In genomic region chr2:146183830-146184793, GRCm38 (mm10) we compare ENCODE assay signal across 24 mouse cellular contexts. TPM values are rescaled to one million over a fixed set of nuclear protein-coding genes. Genes with fewer than 3 reads are reported as not detected.
DNase-seq lines count a peak whose midpoint lies in the region; ATAC-seq lines count a peak whose summit lies in the region.
"Had no signal": no experiment of that assay in that cellular context is flagged by ENCODE, and none has a peak within 500 bp of the region (broad histone marks: within the 10 kb centered on the region; RNA-seq: fewer than 3 reads in every experiment).

No protein-coding gene starts in this region.

- H3K9me3 ChIP-seq in midbrain, embryonic 13.5 days = no peaks in the 10 kb centered on the region
- H3K9me3 ChIP-seq in midbrain, embryonic 11.5 days (ENCODE audit: control insufficient read depth, low read length) = no peaks in the 10 kb centered on the region
- no peaks in the 10 kb centered on the region for H3K9me3 ChIP-seq in hindbrain, embryonic 12.5 days (replicated peaks)
- no peaks in the 10 kb centered on the region for H3K9me3 ChIP-seq in midbrain, embryonic 15.5 days
- H3K9me3 ChIP-seq: embryonic facial prominence, embryonic 10.5 days; heart, embryonic 15.5 days; limb, embryonic 12.5 days; liver, embryonic 12.5 days had no signal

- H3K9ac ChIP-seq in midbrain, embryonic 13.5 days (replicated peaks) = peak overlapping the region; percentile 48
- H3K9ac ChIP-seq in midbrain, embryonic 11.5 days (ENCODE audit: low read length) = no peak overlapping the region
- H3K9ac ChIP-seq in hindbrain, embryonic 12.5 days = no peak overlapping the region
- H3K9ac ChIP-seq in midbrain, embryonic 15.5 days = no peak overlapping the region
- H3K9ac ChIP-seq: heart, embryonic 15.5 days; limb, embryonic 12.5 days; liver, embryonic 12.5 days; lung, embryonic 14.5 days had no signal

- peaks cover 24% of the 10 kb centered on the region for H3K4me1 ChIP-seq in midbrain, embryonic 13.5 days (replicated peaks)
- H3K4me1 ChIP-seq in midbrain, embryonic 11.5 days (ENCODE audit: control insufficient read depth, insufficient read depth, low read length) = no peaks in the 10 kb centered on the region
- peaks cover 19% of the 10 kb centered on the region for H3K4me1 ChIP-seq in hindbrain, embryonic 12.5 days
- peaks cover 13% of the 10 kb centered on the region for H3K4me1 ChIP-seq in midbrain, embryonic 15.5 days
- H3K4me1 ChIP-seq: embryonic facial prominence, embryonic 10.5 days; heart, embryonic 15.5 days; limb, embryonic 12.5 days; liver, embryonic 12.5 days had no signal

- H3K27ac ChIP-seq in midbrain, embryonic 13.5 days = peak overlapping the region; percentile 26
- no peak overlapping the region for H3K27ac ChIP-seq in midbrain, embryonic 11.5 days (ENCODE audit: low read depth, low read length)
- peak overlapping the region; percentile 12; the same call in 1 of the 2 replicates for H3K27ac ChIP-seq in hindbrain, embryonic 12.5 days
- H3K27ac ChIP-seq in midbrain, embryonic 15.5 days = peak overlapping the region; percentile 39
- H3K27ac ChIP-seq: embryonic facial prominence, embryonic 10.5 days; heart, adult 2 months; heart, embryonic 15.5 days; limb, embryonic 12.5 days; liver, embryonic 12.5 days; stomach, postnatal 0 days had no signal

- peak; percentile 67; the same call in 1 of the 2 replicates for ATAC-seq in midbrain, embryonic 13.5 days
- no peak for ATAC-seq in midbrain, embryonic 11.5 days (ENCODE audit: low FRiP score)
- ATAC-seq in hindbrain, embryonic 12.5 days (ENCODE audit: low FRiP score) = 0 out of 2 replicates have a peak, but pooled peaks have one; percentile 16
- peak; percentile 73 for ATAC-seq in midbrain, embryonic 15.5 days (replicated peaks)
- ATAC-seq: liver, embryonic 12.5 days; Patski had no signal

- peak; percentile 66 to 74 for DNase-seq in cerebellum, postnatal 10 days
- no peak for DNase-seq in cerebellum, adult 9-10 months
- DNase-seq in midbrain, embryonic 11.5 days (ENCODE audit: low spot score, missing footprints) = no peak
- no peak for DNase-seq in lung, adult 18-20 months
- no peak for DNase-seq in heart, postnatal 36 days
- DNase-seq: adrenal gland, postnatal 10 days; cerebellum, adult 11 months; heart, adult 2 months; kidney, adult 8-10 months; kidney, postnatal 36 days; lung, embryonic 14.5 days; lung, postnatal 36 days; right cerebral cortex, postnatal 4 days had no signal

- intact Hi-C loops in heart, postnatal 36 days (cut with DNase I) = no loop called here

- H3K36me3 ChIP-seq in midbrain, embryonic 13.5 days = no peaks in the 10 kb centered on the region
- no peaks in the 10 kb centered on the region for H3K36me3 ChIP-seq in midbrain, embryonic 11.5 days (ENCODE audit: control insufficient read depth, insufficient read depth, low read length)
- H3K36me3 ChIP-seq in hindbrain, embryonic 12.5 days = no peaks in the 10 kb centered on the region
- no peaks in the 10 kb centered on the region for H3K36me3 ChIP-seq in midbrain, embryonic 15.5 days (replicated peaks)
- H3K36me3 ChIP-seq: embryonic facial prominence, embryonic 10.5 days; heart, embryonic 15.5 days; limb, embryonic 12.5 days; liver, embryonic 12.5 days had no signal

- no peak overlapping the region for H3K4me2 ChIP-seq in midbrain, embryonic 13.5 days (replicated peaks)
- H3K4me2 ChIP-seq in midbrain, embryonic 11.5 days = no peak overlapping the region
- no peak overlapping the region for H3K4me2 ChIP-seq in hindbrain, embryonic 12.5 days (replicated peaks)
- H3K4me2 ChIP-seq in midbrain, embryonic 15.5 days = no peak overlapping the region
- H3K4me2 ChIP-seq: heart, embryonic 15.5 days; limb, embryonic 12.5 days; liver, embryonic 12.5 days; lung, embryonic 14.5 days had no signal

- H3K4me3 ChIP-seq in midbrain, embryonic 13.5 days (replicated peaks) = no peak overlapping the region
- H3K4me3 ChIP-seq in midbrain, embryonic 11.5 days (ENCODE audit: low read depth, low read length) = no peak overlapping the region
- no peak overlapping the region for H3K4me3 ChIP-seq in hindbrain, embryonic 12.5 days
- H3K4me3 ChIP-seq in midbrain, embryonic 15.5 days = no peak overlapping the region
- H3K4me3 ChIP-seq: embryonic facial prominence, embryonic 10.5 days; heart, adult 2 months; heart, embryonic 15.5 days; limb, embryonic 12.5 days; liver, embryonic 12.5 days had no signal

- H3K27me3 ChIP-seq in midbrain, embryonic 13.5 days = no peaks in the 10 kb centered on the region
- H3K27me3 ChIP-seq in midbrain, embryonic 11.5 days (ENCODE audit: control insufficient read depth, insufficient read depth, low read length) = no peaks in the 10 kb centered on the region
- no peaks in the 10 kb centered on the region for H3K27me3 ChIP-seq in hindbrain, embryonic 12.5 days
- no peaks in the 10 kb centered on the region for H3K27me3 ChIP-seq in midbrain, embryonic 15.5 days (replicated peaks)
- H3K27me3 ChIP-seq: limb, embryonic 12.5 days had no signal

- 70% methylated on average over 24 of the region's 24 CpGs for WGBS in midbrain, embryonic 13.5 days
- WGBS in midbrain, embryonic 11.5 days = 83% methylated on average over 24 of the region's 24 CpGs
- 69% methylated on average over 24 of the region's 24 CpGs for WGBS in hindbrain, embryonic 12.5 days
- WGBS in midbrain, embryonic 15.5 days = 54% methylated on average over 24 of the region's 24 CpGs

RNA-seq across cellular contexts. Expression of gene Insm1, which starts 37.6 kb away (rescaled TPM):
- 7.1 and 8.9 TPM in 2 replicates for polyA plus RNA-seq in midbrain, embryonic 13.5 days (2015; fragmentation: Nextera tagmentation; extraction: Ambion mirVana)
- polyA plus RNA-seq in midbrain, embryonic 11.5 days (2014; fragmentation: Nextera tagmentation; extraction: Ambion mirVana) = 11.7 and 12.5 TPM in 2 replicates
- 7.0 and 8.5 TPM in 2 replicates for polyA plus RNA-seq in hindbrain, embryonic 12.5 days (2016; fragmentation: Nextera tagmentation; extraction: Ambion mirVana)
- 3.5 and 4.2 TPM in 2 replicates for polyA plus RNA-seq in midbrain, embryonic 15.5 days (2015; fragmentation: Nextera tagmentation; extraction: Ambion mirVana)
- total RNA-seq in heart, postnatal 36 days (2021) = not detected
- total RNA-seq: gastrocnemius, adult 8-10 months; heart, adult 2 months; megakaryocyte-erythroid progenitor cell, adult 5-6 weeks had no signal
- polyA plus RNA-seq: heart, adult 2 months; heart, embryonic 15.5 days; limb, embryonic 12.5 days; liver, embryonic 12.5 days; Patski had no signal

Comparison
In these comparisons a context has a peak if more than half of its experiments do, and no peak if none do; other contexts are left out.
1. DNase-seq: peak in cerebellum, postnatal 10 days (2 of 2); none in cerebellum, adult 9-10 months (single experiment), midbrain, embryonic 11.5 days (single experiment), lung, adult 18-20 months (0 of 2) and heart, postnatal 36 days (0 of 2).